Mouse (Mus musculus): ENCODE results near the gene Elane.

DNA sequence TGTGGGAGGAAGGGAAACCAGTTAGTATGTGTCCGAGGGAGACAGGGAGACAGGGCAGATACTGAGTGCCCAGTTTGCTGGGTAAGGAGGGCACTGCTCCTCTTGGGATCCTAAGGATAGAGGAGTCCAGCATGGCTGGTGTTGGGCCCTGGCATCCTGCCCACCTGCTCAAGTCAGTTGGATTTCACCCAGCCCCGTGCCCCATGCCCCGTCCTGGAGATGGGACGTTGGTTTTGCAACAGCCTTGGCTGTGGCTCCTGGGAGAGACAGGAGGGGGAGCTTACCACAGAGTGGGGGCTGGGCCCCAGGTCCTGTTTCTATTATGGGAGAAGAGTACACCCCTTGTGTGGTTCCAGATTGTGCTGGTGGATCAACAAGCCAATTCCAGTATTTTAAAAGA, 1.6 kb upstream of the Elane start:
- TF ChIP-seq MAX (IDR thresholded peaks at IDR 0.05) (no peak), MYOD1 (IDR thresholded peaks at IDR 0.05; ENCODE audit: control insufficient read depth, insufficient read length, low read depth) (no peak), CTCF (IDR thresholded peaks at IDR 0.05; ENCODE audit: control insufficient read depth, insufficient read depth, insufficient read length) (no peak), USF1 (IDR thresholded peaks at IDR 0.05; ENCODE audit: low read depth) (no peak), CEBPB (IDR thresholded peaks at IDR 0.05; ENCODE audit: low read depth) (no peak), FOSL1 (IDR thresholded peaks at IDR 0.05; ENCODE audit: insufficient read depth, low read length, poor library complexity, severe bottlenecking) (no peak), MYOG (IDR thresholded peaks at IDR 0.05; ENCODE audit: control insufficient read depth, extremely low read depth, insufficient read length) (no peak)
